Mouse (Mus musculus): Measurements from ENCODE around the gene Galnt10. TPM values are rescaled to one million over a fixed set of nuclear protein-coding genes. Genes with fewer than 3 reads are reported as not detected.

The Galnt10 gene
- total RNA-seq, 2 experiments from 2014 or later: 6.4 to 6.6 TPM

DNA sequence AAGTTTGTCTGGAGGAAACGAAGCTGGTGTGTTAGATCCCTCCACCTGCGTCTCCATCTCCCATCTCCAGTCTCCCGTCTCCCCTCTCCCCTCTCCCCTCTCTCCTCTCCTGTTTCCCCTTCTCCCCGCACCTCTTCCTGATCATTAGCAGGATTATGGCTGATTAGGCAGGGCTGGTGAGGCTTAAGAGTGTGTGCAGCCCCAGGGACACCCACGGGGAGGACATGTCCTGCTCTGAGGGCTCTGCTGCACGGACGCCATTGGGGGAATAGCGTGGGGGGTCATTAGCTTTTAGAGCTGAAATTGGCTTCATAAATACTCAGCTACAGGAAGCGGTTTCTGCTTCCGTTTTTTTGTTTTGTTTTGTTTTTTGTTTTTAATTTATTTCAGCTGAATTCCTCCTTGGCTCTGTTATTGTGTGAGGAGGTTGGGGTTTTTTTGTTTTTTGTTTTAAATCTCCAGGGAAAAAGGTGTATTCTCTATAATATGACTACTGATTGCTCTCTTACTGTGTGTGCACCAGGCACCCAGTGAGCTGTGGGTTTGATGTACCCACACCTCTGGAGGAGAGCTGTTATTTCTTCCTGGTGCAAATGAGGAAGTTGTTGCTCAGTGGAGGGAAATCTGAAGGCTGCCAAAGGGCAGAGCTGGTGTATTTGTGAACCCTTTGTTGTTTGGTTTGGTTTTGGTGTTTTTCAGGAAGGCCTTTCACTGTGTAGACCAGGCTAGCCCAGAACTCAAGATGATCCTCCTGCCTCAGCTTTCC lies 40.6 kb downstream of the Galnt10 start:
- DNase-seq (ENCODE audit: low spot score in 2 of 2): no peak

DNA sequence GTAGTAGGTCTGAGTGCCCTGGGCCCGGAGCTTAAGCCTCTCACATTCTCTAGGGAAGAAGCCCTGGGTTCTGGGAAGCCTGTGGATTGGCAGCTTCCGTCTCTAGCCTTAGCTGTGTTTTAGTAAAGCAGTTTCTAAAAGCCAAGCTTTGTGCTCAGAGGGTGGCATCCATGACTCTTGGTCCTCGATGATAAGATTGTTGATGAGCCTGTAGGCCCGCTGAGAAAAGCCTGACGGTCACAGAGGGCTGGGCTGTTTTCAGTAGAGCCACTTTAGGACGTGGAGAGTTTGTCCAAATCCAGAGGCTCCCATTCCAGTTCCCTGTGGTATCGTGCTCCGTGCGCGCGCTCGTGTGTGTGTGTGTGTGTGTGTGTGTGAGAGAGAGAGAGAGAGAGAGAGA lies 41.6 kb downstream of the Galnt10 start:
- DNase-seq (ENCODE audit: low spot score in 2 of 2): no peak

DNA sequence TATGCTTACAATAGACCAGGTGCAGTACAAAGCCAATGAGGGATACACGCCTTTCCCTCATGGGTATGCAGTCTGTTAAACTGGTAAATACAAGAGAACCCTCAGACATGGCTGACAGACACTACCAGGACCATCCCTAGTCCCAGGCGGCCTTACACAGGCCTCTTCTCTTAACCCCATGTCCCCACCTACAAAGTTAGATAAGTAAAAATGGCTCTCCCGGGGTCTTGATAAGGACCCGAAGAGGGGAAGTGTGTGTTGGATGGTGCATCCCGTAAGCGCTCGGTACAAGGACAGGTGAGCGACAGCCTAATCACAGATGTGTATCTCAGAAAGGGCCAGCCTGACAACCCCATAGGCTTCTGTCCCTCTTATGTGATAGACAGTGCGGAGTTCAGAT lies 42.0 kb downstream of the Galnt10 start:
- DNase-seq (ENCODE audit: low spot score in 2 of 2): no peak

DNA sequence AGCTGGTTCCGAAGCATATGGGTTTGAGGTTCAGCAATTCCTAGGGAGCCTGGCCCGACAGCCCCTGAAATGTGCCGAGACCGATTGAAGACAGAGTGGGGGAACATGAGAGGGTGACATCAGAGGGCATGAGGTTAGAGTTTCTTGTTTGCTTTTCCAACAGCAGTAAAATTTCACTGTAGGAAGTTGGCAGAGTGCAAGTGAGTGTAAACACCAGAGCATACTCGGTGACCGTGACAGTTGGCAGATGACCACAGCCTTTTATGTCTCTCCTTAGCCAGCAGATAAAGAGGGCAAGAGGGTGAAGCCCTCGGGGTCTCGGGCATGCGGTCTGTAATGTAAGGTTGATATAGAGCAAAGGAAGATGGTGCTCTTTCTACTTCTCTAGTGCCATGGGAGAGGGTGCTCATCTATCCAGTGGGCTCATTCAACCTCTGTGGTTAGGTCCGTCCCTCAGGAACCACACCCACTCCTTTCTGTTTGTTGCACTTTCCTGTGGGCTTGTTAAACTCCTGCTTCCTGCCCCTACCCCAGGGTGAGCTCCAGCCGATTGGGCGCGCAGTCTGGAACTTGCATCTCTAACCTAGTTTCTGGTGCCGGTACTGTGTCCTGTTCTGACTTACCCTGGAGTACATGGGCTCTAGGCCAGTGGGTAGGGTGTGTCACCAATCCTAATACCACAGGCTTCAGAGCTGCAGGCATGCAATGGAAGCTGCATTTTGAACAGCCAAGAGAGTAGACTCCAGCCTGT lies 43.1 kb downstream of the Galnt10 start:
- no peak for DNase-seq (ENCODE audit: low spot score in 2 of 2)

DNA sequence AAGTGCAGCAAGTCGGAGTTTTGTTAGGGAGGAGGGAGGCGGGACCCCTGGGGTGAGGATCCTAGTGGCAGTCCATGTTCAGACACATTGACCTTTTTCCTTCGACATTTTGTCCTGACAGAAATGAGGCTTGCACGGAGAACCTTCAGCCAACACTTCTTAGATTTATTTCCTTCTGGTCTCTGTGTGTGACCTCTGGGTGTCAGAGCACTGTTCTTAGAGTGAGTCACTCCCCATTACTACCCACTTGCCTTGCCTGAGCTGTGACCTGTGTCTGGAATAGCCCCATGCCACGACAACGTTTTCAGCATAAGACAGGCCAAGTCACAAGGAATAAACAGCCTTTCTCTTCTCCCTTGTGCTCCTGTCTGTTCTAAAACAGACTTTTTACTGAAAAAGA lies 44.6 kb downstream of the Galnt10 start:
- no peak for DNase-seq (ENCODE audit: low spot score in 2 of 2)

DNA sequence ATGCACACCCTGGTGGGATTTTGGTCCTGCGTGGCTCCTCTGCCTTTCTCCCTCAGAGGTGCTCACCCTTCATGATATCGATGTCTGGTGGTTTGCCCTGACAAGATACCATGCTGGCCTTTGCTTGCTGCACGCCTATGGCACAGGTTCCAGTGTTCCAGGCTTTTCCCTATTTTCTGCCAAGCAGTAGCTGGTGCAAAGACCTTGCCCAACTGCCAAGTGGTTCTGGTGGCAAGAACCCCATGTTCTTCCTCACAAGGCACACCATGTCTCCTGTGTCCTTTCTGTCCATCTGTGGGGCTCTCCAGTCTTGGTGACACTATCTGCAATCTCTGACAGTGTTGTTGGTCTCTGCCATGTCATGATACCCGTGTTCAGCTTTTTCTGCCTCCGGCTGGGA lies 45.6 kb downstream of the Galnt10 start:
- DNase-seq (ENCODE audit: low spot score in 2 of 2): no peak

DNA sequence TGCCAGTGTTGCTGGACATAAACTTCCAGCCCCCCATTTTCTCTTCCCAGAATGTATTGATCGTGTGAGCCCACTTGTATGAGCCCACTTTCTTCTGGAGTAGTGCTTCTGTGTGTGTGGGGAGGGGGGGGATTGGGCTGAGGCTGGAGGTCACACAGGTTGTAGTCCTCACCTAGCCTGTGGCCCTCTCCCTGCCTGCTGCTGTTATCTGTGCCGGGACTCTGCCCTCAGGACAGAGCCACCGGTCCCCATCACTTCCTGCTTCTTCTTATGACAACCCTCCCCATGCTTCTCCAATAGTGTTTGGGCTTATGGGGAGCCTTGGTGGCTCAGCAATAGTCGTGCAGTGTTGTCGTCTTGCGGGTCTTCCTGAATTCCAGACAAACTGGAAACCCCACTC lies 46.7 kb downstream of the Galnt10 start:
- no peak for DNase-seq (ENCODE audit: low spot score in 2 of 2)

DNA sequence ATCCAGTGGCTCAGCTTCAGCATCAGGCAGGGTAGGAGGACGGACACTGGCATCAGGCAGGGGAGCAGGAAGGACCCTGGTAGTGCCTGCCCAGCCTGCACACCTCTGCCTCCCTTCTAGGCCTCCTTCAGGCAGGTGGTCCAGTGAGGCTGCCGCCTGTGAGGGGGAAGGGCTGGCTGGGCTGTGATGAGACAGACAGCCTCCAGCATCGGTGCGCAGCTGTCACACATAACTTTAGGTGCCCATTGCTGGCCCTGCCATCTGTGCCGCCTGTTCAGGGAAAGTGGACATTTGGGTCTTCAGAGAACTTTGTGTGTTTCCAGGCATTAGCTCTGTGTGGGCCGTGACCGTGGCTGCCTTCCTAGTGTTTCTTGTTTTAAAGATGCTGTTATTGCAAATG lies 47.5 kb downstream of the Galnt10 start:
- DNase-seq (ENCODE audit: low spot score in 2 of 2): no peak

DNA sequence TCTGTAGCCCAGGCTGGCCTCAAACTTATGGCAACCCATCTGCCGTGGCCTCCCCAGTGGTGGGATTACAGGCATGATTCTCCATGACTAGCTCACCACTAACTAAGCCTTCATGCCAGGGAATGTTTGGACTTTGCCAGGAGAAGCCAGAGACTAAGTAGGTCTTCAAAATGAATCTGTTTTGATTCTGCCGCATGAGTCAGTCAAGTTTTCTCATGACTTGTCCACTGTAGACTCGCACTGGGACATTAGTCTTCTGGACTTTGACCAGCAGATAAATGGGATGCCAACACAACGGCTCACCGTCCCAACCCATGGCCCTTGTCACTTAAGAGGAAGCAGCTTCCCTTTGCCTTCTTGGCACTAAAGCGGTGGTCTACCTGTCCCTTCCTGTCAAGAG lies 49.2 kb downstream of the Galnt10 start:
- no peak for DNase-seq (ENCODE audit: low spot score in 2 of 2)

DNA sequence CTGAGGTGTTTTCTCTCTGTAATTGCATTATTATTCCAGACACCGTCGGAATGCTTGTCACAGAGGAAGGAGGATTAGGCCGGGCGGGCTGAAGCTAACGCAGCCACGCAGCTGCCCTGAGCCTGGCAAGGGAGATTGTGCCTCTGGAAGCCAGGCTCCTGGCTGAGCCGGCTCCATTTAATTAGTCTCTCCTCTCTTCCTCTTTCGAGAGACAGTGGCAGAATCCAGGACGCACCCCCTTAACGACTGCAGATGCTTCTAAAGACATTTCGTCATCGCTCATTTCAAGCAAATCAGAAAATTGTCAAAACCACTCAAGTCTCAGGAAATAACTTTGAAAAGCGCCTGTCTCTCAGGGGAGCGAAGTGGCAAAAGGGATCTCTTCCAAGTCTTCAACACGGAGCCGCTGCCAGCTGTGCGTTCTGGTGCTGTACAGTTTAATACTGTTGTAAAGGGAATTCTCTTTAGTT lies 51.0 kb downstream of the Galnt10 start:
- DNase-seq (ENCODE audit: low spot score in 2 of 2): peak in 1 of 2 experiments; percentile 10

DNA sequence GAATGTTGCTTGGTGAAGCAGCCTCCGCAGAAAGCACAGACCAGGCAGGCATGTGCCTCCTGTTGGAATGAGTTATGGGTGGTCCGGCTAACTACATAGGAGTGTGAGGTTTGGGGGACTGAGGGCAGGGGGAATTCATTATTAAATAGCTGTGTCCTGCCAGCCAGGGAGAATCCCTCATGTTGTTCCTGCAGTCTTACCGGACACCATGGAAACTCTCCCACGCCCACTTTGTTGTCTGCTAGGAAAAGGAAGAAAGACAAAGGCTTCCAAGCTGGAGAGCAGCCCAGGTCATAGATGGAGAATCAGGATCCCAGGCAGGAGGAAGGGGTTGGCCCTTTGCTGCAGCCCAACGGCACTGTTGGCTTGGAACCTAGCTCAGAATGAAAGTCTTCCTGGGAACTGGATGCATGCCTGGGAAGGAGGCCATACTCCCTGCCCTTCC lies 51.6 kb downstream of the Galnt10 start:
- no peak for DNase-seq (ENCODE audit: low spot score in 2 of 2)

DNA sequence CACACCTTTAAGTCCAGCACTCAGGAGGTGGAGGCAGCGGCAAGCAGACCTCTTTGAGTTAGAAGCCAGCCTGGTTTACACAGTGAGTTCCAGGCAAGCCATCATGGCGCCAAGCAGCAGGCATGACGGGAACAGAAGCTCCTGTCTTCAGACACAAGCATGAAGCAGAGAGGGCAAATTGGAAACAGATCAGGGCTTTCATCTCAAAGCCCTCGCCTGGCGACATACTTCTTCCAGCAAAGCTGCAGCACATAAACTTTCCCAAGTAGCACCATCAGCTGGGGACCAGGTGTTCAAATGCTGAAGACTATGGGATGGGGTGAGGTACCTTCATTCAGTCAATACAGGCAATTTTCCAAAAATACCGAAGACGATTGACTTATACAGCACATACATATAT lies 54.9 kb downstream of the Galnt10 start:
- no peak for DNase-seq (ENCODE audit: low spot score in 2 of 2)

DNA sequence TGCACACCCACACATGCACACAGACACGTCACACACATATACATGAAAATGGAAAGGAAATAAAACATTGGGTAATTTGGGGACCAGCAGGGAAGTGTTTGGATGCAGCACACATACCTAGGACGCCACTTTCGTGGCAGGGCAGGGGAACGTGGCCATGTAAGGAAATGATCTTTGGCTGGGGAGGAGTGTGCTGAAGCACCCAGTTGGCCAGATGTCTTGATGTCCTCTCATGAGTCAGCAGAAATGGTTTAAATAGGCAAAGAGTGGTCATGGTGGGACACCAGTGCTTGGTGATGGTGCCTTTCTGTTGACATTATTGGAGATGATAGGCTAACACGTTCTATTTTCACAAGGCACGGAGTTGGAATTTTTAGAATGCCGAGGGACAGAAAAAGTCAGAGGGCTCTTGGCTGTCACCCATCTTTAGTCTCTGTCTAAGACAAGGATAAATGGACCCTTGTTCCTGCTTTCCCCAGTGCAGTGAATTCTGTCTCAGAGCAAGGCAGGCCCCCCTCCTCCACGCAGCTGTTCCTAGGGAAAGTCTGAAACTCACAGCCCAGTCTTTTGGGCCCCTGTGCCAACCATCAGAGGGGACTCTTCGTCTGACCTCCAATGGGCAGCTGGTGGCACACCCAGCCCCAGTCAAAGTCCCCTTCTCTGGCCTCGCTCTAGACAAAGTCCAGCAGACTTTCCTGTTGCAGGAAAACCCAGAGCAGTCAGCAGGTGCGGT lies 56.1 kb downstream of the Galnt10 start:
- DNase-seq (ENCODE audit: low spot score in 2 of 2): no peak

DNA sequence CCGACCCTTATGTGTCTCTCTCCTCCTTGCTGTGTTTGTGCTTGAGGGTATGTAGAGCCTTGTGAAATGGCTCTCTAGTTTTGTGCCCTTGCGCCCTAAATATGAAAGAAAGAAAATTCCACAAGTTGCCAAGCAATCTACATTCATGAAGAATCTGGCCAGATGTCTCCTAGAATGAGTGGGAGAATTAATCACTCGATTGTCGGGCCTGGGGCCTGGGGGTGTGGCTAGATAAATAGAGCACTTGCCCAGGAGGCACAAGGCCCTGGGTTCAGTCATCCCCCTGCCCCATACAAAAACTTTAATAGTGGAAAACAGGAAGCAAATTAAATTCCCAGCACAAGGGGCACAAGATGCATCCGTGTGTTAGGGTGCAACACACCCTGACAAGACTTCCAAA lies 56.7 kb downstream of the Galnt10 start:
- DNase-seq (ENCODE audit: low spot score in 2 of 2): no peak

DNA sequence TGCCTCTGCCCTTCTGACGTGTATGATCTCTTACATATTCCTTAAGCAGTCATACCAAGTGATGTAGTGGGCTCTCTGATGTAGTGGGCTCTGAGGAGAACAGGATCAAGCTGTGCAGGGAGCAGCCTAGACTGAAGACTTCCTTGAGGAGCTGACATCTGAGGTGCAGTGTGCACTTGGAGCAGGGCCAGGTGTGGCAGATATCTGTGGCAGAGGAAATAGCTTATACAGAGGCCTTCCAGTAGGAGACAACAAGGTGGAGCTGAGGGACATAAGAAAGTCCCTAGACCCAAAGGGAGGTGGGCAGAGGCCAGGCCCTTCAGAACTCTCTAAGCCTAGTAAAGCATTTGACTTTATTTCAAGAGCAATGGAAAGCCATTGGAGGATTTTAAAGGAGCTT lies 61.4 kb downstream of the Galnt10 start:
- no peak for DNase-seq (ENCODE audit: low spot score in 2 of 2)

DNA sequence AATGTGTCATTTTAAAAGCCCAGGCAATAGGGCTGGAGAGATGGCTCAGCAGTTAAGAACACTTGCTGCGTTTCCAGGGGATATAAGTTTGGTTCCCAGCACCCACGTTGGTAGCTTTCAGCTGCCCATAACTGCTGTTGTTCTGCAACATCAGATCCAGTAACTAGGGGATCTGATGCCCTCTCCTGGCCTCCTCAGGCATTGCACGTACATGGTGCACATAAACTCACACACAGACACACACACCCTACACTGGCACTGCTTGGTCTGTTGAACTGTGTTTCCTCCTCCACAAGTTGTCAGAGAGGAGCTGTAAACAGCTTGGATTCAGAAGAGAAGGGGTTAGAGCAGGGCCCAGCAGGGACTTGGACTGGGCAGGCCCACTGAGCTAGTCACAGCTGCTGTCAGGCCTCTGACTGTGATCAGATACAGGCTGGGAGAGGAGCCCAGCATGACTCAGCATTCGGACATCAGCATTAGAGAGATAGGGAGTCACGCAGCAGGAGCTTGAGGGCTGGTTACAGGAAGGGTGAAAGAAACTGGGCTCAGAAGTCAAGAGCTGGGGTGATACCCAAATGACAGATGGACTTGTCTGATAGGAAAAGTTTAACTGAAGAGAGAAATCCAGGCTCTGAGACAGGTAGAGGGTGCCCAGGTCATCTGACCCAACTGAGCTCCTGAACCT lies 62.0 kb downstream of the Galnt10 start:
- DNase-seq (ENCODE audit: low spot score in 2 of 2): no peak

DNA sequence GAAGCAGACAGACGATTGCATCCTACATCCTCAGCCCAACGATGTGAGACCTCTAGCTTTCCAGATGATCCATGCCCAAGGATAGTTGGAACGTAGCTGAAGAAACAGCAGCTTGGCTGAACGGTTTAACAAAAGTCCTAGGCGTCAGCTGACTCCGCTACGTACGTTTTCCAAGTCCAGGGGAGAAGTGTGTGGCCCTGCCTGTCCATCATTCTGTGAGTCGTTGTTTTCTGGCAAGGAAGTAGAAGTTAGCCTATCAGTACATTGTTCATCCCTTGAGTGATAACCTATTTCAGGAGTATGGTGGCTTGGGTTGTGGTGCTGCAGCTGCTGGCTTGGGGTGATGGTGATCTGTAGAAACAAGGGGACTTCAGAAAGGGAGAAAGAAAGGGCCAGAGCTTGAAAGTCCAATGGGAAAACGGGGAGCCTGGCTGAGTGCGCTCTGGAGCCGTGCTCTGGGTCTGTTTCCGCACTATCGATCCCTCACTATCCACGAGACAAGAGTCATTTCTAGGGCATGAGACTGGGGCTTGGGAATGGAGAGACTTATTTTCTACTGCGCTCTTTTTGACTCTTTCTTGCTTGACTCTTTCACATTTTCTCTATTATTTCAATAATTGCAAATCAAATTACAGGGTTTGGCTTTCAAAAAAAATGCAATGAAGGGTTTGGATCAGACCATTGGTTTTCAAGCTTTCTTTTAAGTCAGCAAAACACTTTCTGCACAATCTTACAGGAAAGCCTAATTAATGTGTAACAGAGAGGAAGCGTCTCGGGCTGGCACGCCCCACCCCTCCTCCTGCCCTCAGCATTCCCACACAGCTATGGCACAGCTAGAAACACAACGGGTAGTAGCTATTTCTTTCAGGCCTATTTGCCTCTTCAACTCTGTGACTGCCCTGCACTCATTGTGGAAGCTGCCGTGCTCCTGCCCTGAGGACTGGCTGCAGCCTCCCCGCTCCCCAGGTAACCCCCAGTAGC lies 63.2 kb downstream of the Galnt10 start:
- DNase-seq (ENCODE audit: low spot score in 2 of 2): no peak

DNA sequence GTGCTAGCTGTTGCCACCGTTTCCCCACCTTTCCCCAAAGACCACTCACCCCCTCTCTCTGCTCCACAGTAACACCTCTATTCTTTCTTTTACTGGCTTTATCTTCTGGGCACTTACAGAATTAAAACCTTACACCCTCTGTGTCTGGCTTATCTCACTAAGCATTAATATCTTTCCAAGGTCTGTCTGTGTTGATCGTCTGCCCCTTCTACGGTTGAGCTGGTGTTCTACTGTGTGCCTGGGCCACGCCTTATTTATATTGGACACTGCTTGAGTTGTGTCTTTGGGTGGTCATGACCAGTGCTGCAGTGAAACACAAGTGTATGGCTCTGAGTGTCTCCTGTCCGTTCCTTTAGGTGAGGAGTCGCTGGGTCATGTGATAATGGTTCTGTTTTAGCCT lies 68.7 kb downstream of the Galnt10 start:
- DNase-seq (ENCODE audit: low spot score in 2 of 2): no peak

DNA sequence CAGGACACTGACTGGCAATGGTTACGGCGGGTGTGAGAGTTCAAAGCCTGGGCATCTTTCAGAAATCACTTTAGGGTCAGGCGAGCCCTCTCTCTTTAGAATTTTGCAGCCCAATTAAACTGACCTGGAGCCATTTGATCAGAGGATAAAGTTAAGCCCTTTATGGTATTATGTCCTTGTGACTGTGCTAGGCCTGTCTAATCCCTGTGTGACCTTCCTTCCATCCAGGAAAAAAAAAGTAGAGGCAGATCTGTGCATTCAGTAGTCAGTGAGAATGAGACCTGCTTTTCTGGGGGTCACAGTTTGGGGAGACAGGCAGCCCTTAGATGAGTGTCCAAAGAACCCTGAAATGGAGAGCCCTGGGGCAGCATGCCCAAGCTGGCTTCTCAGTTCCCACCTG lies 71.5 kb downstream of the Galnt10 start:
- DNase-seq (ENCODE audit: low spot score in 2 of 2): no peak

DNA sequence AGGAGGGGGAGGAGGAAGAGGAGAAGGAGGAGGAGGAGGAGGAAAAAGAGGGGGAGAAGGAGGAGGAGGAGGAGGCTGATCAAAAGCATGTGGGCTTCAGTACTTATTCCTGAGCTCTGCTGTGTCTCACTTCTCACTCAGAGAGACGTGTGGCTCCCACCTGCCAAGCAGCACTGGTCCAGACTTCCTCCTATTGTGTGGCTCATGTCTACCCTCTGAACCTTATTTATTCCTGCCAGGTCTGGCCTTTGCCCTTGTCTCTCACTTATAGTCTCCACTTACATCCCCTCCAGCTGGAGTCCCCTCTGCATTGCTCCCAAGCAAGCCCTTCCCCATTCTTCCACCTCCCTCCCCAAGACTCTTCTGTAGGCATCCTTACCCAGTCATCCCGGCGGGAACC lies 72.2 kb downstream of the Galnt10 start:
- DNase-seq (ENCODE audit: low spot score in 2 of 2): no peak
